Mouse (Mus musculus) central nervous system, embryonic 11.5 days (tissue): Measurements from ENCODE around the gene Strn4. TPM values are rescaled to one million over a fixed set of nuclear protein-coding genes. Genes with fewer than 3 reads are reported as not detected.

Experiments used
- polyA plus RNA-seq: library from polyadenylated mRNA; depleted of rRNA; stranded (reverse); fragments of >200 nt; gene quantifications from 2 replicates; pipeline ENCODE4 v1.2.3, GENCODE M21; 2012; rRNA removed

Gene Strn4
- 177 and 182 TPM in 2 replicates for polyA plus RNA-seq

GRCm38 (mm10) chr7:16815351-16815941 lies at the start of gene Strn4:
Gene Strn4 (plus strand): TSS chr7:16815889.

GRCm38 (mm10) chr7:16780825-16781554 lies 34.7 kb upstream of the Strn4 start, which contains the start of gene Slc1a5:
Gene Slc1a5 (plus strand): TSS chr7:16781340.

GRCm38 (mm10) chr7:16816475-16817122 lies 910 bp downstream of the Strn4 start, which contains the start of gene Fkrp:
Gene Fkrp (minus strand): TSS chr7:16816732.

GRCm38 (mm10) chr7:16842645-16843063 lies 27.0 kb downstream of the Strn4 start, which contains the start of gene Prkd2:
Gene Prkd2 (plus strand): TSS chr7:16842902.

GRCm38 (mm10) chr7:16875310-16875325 lies 59.4 kb downstream of the Strn4 start, which contains the start of gene Dact3:
Gene Dact3 (plus strand): TSS chr7:16875317.

Other genes starting within 250 kb of the Strn4 start
- gene Arhgap35, start 200.9 kb upstream of the Strn4 start, polyA plus RNA-seq, result 24.0 and 36.1 TPM in 2 replicates
- not detected in 2 replicates for gene Ceacam15, start 140.2 kb upstream of the Strn4 start, polyA plus RNA-seq
- not detected in 2 replicates for gene Ceacam9, start 94.0 kb upstream of the Strn4 start, polyA plus RNA-seq
- 256 and 284 TPM in 2 replicates for gene Ap2s1, start 77.5 kb upstream of the Strn4 start, polyA plus RNA-seq
- 61.6 and 64.9 TPM in 2 replicates for gene Slc1a5, start 34.5 kb upstream of the Strn4 start, polyA plus RNA-seq
- gene Fkrp, start 843 bp downstream of the Strn4 start, polyA plus RNA-seq, result 29.3 and 35.3 TPM in 2 replicates
- gene Prkd2, start 27.0 kb downstream of the Strn4 start, polyA plus RNA-seq, result 17.6 and 18.1 TPM in 2 replicates
- gene Dact3, start 59.4 kb downstream of the Strn4 start, polyA plus RNA-seq, result 40.8 and 52.2 TPM in 2 replicates
- 33.1 and 38.4 TPM in 2 replicates for gene Gng8, start 75.9 kb downstream of the Strn4 start, polyA plus RNA-seq
- 0.94 and 1.0 TPM in 2 replicates for gene Ptgir, start 90.6 kb downstream of the Strn4 start, polyA plus RNA-seq
- gene Calm3, start 108.2 kb downstream of the Strn4 start, polyA plus RNA-seq, result 330 and 348 TPM in 2 replicates
- gene Pnmal2, start 128.8 kb downstream of the Strn4 start, polyA plus RNA-seq, result 10.3 and 15.8 TPM in 2 replicates
- 7.1 and 14.8 TPM in 2 replicates for gene Pnmal1, start 143.8 kb downstream of the Strn4 start, polyA plus RNA-seq
- 3.1 and 4.9 TPM in 2 replicates for gene Gm42372, start 167.2 kb downstream of the Strn4 start, polyA plus RNA-seq
- gene Ccdc8, start 176.8 kb downstream of the Strn4 start, polyA plus RNA-seq, result 16.4 and 22.4 TPM in 2 replicates
- gene Ppp5c, start 212.0 kb downstream of the Strn4 start, polyA plus RNA-seq, result 128 and 142 TPM in 2 replicates
- 5.5 and 10.6 TPM in 2 replicates for gene Hif3a, start 246.5 kb downstream of the Strn4 start, polyA plus RNA-seq